Mouse (Mus musculus) MEL (cell line): ENCODE data around the gene Tarsl2. TPM values are rescaled to one million over a fixed set of nuclear protein-coding genes. Genes with fewer than 3 reads are reported as not detected.

Source experiments
- DNase-seq: peaks from one replicate; pipeline ENCODE4 v3.0.0; 2011; ENCODE audit warnings: low read depth, low spot score
- H3K27ac ChIP-seq: 2 replicates; pipeline ENCODE4 v1.5.1; 2012; ENCODE audit warnings: low read depth, mild to moderate bottlenecking, control low read depth, low read length, moderate library complexity; ENCODE audit not compliant: control insufficient read depth
- H3K27me3 ChIP-seq, 2 experiments: fragments of 150-350 bp in 1 of 2; sonication (generic) in 1 of 2; 2 replicates each; pipeline ENCODE4 v1.6.1; 2012; ENCODE audit warnings: low read length in 2 of 2, mild to moderate bottlenecking in 2 of 2, improper control_type of control experiment in 1 of 2, moderate library complexity in 1 of 2; ENCODE audit not compliant: insufficient read depth in 2 of 2, control insufficient read depth in 1 of 2
- H3K36me3 ChIP-seq, 2 experiments: 2 replicates each; pipeline ENCODE4 v1.6.1; 2012 to 2014; ENCODE audit warnings: low read length in 2 of 2, improper control_type of control experiment in 1 of 2, inconsistent platforms in 1 of 2, mild to moderate bottlenecking in 1 of 2; ENCODE audit not compliant: insufficient read depth in 2 of 2, control insufficient read depth in 1 of 2
- H3K4me1 ChIP-seq, 2 experiments: fragments of 150-350 bp in 1 of 2; sonication (generic) in 1 of 2; 2 replicates each; pipeline ENCODE4 v1.6.1; 2012; ENCODE audit warnings: low read length in 2 of 2, improper control_type of control experiment in 1 of 2, mild to moderate bottlenecking in 1 of 2; ENCODE audit not compliant: insufficient read depth in 2 of 2, control insufficient read depth in 1 of 2
- H3K4me3 ChIP-seq, 2 experiments: fragments of 150-350 bp in 1 of 2; sonication (generic) in 1 of 2; 2 replicates each; pipeline ENCODE4 v1.5.1; 2012; ENCODE audit warnings: low read depth in 2 of 2, low read length in 2 of 2, mild to moderate bottlenecking in 2 of 2, moderate library complexity in 2 of 2, control low read depth in 1 of 2, improper control_type of control experiment in 1 of 2; ENCODE audit not compliant: control insufficient read depth in 1 of 2, insufficient read depth in 1 of 2
- H3K79me2 ChIP-seq: 2 replicates; pipeline ENCODE4 v1.6.1; 2012; ENCODE audit warnings: mild to moderate bottlenecking, low read length, moderate library complexity; ENCODE audit not compliant: control insufficient read depth, poor library complexity, insufficient read depth
- H3K9ac ChIP-seq: 2 replicates; pipeline ENCODE4 v1.6.1; 2012; ENCODE audit warnings: low read depth, mild to moderate bottlenecking, control low read depth, low read length, moderate library complexity; ENCODE audit not compliant: control insufficient read depth, poor library complexity, severe bottlenecking
- H3K9me3 ChIP-seq: fragments of 150-350 bp; sonication (generic); replicated peaks from 2 replicates; pipeline ENCODE4 v1.6.1; 2012; ENCODE audit warnings: mild to moderate bottlenecking, low read length, improper control_type of control experiment, moderate library complexity; ENCODE audit not compliant: insufficient read depth
- BHLHE40 ChIP-seq: IDR thresholded peaks from 2 replicates; pipeline ENCODE4 v1.6.1; 2012; ENCODE audit warnings: low read depth, mild to moderate bottlenecking, inconsistent platforms, low read length, improper control_type of control experiment, borderline replicate concordance
- CHD1 ChIP-seq: IDR thresholded peaks from 2 replicates; pipeline ENCODE4 v1.6.1; 2012; ENCODE audit warnings: low read depth, mild to moderate bottlenecking, inconsistent platforms, low read length, improper control_type of control experiment
- CHD2 ChIP-seq: IDR thresholded peaks from 2 replicates; pipeline ENCODE4 v1.6.1; 2011; ENCODE audit warnings: low read length, improper control_type of control experiment
- E2F4 ChIP-seq: IDR thresholded peaks from 2 replicates; pipeline ENCODE4 v1.6.1; 2011; ENCODE audit warnings: low read depth, low read length, improper control_type of control experiment, borderline replicate concordance
- ELF1 ChIP-seq: IDR thresholded peaks from 2 replicates; pipeline ENCODE4 v1.6.1; 2014; ENCODE audit warnings: low read depth, mild to moderate bottlenecking, inconsistent platforms, low read length, improper control_type of control experiment, moderate library complexity
- EP300 ChIP-seq, 2 experiments: IDR thresholded peaks; 2 replicates each; pipeline ENCODE4 v1.6.1; 2011; ENCODE audit warnings: improper control_type of control experiment in 2 of 2, low read length in 2 of 2, low read depth in 1 of 2, mild to moderate bottlenecking in 1 of 2
- ETS1 ChIP-seq: IDR thresholded peaks from 2 replicates; pipeline ENCODE4 v1.6.1; 2012; ENCODE audit warnings: low read depth, mild to moderate bottlenecking, inconsistent platforms, low read length, improper control_type of control experiment, moderate library complexity
- GATA1 ChIP-seq: IDR thresholded peaks from 2 replicates; pipeline ENCODE4 v1.6.1; 2011; ENCODE audit warnings: low read depth, low read length, improper control_type of control experiment
- HCFC1 ChIP-seq: IDR thresholded peaks from 2 replicates; pipeline ENCODE4 v1.6.1; 2012; ENCODE audit warnings: low read depth, mild to moderate bottlenecking, inconsistent platforms, low read length, improper control_type of control experiment, moderate library complexity
- JUND ChIP-seq: IDR thresholded peaks from 2 replicates; pipeline ENCODE4 v1.6.1; 2011; ENCODE audit warnings: low read depth, mild to moderate bottlenecking, improper control_type of control experiment, low read length
- KAT2A ChIP-seq: conservative IDR thresholded peaks from 2 replicates; pipeline ENCODE4 v1.6.1; 2012; ENCODE audit warnings: low read depth, low read length, improper control_type of control experiment, inconsistent platforms
- MAFK ChIP-seq: IDR thresholded peaks from 2 replicates; pipeline ENCODE4 v1.6.1; 2011; ENCODE audit warnings: low read depth, mild to moderate bottlenecking, low read length, improper control_type of control experiment, borderline replicate concordance
- MAX ChIP-seq: IDR thresholded peaks from 2 replicates; pipeline ENCODE4 v1.6.1; 2011; ENCODE audit warnings: low read length, improper control_type of control experiment
- MAZ ChIP-seq: IDR thresholded peaks from 2 replicates; pipeline ENCODE4 v1.6.1; 2012; ENCODE audit warnings: low read depth, mild to moderate bottlenecking, inconsistent platforms, low read length, improper control_type of control experiment
- MXI1 ChIP-seq: IDR thresholded peaks from 2 replicates; pipeline ENCODE4 v1.6.1; 2011; ENCODE audit warnings: mild to moderate bottlenecking, low read depth, low read length, improper control_type of control experiment
- MYB ChIP-seq: IDR thresholded peaks from 2 replicates; pipeline ENCODE4 v1.6.1; 2011; ENCODE audit warnings: mild to moderate bottlenecking, low read depth, low read length, improper control_type of control experiment
- MYC ChIP-seq: IDR thresholded peaks from 2 replicates; pipeline ENCODE4 v1.6.1; 2011; ENCODE audit warnings: low read depth, mild to moderate bottlenecking, low read length, improper control_type of control experiment, moderate library complexity
- NELFE ChIP-seq: IDR thresholded peaks from 2 replicates; pipeline ENCODE4 v1.6.1; 2011; ENCODE audit warnings: low read depth, low read length, improper control_type of control experiment
- NRF1 ChIP-seq: IDR thresholded peaks from 2 replicates; pipeline ENCODE4 v1.6.1; 2014; ENCODE audit warnings: low read depth, mild to moderate bottlenecking, inconsistent platforms, low read length, improper control_type of control experiment, moderate library complexity; ENCODE audit not compliant: poor library complexity, insufficient read depth, severe bottlenecking
- POLR2A ChIP-seq, 2 experiments: IDR thresholded peaks; 2 replicates each; pipeline ENCODE4 v1.6.1; 2011 to 2012; ENCODE audit warnings: low read length in 2 of 2, mild to moderate bottlenecking in 2 of 2, control low read depth in 1 of 2, improper control_type of control experiment in 1 of 2, low read depth in 1 of 2, moderate library complexity in 1 of 2; ENCODE audit not compliant: control insufficient read depth in 1 of 2, insufficient read depth in 1 of 2, poor library complexity in 1 of 2
- POLR2AphosphoS2 ChIP-seq: IDR thresholded peaks from 2 replicates; pipeline ENCODE4 v1.6.1; 2011; ENCODE audit warnings: low read length, improper control_type of control experiment
- POLR2AphosphoS5 ChIP-seq: IDR thresholded peaks from 2 replicates; pipeline ENCODE4 v1.6.1; 2012; ENCODE audit warnings: low read depth, borderline replicate concordance, mild to moderate bottlenecking, inconsistent platforms, low read length, moderate library complexity, mixed read lengths
- RAD21 ChIP-seq: IDR thresholded peaks from 2 replicates; pipeline ENCODE4 v1.6.1; 2011; ENCODE audit warnings: mild to moderate bottlenecking, low read depth, low read length, improper control_type of control experiment
- RCOR1 ChIP-seq: IDR thresholded peaks from 2 replicates; pipeline ENCODE4 v1.6.1; 2012; ENCODE audit warnings: low read depth, mild to moderate bottlenecking, inconsistent platforms, low read length, improper control_type of control experiment
- SIN3A ChIP-seq: IDR thresholded peaks from 2 replicates; pipeline ENCODE4 v1.6.1; 2012; ENCODE audit warnings: low read length, improper control_type of control experiment, inconsistent platforms
- SMC3 ChIP-seq: IDR thresholded peaks from 2 replicates; pipeline ENCODE4 v1.6.1; 2011; ENCODE audit warnings: low read depth, low read length, improper control_type of control experiment
- TAL1 ChIP-seq: IDR thresholded peaks from 2 replicates; pipeline ENCODE4 v1.6.1; 2012; ENCODE audit warnings: mild to moderate bottlenecking, inconsistent platforms, low read length, moderate library complexity, mixed read lengths
- TBP ChIP-seq: IDR thresholded peaks from 2 replicates; pipeline ENCODE4 v1.8.0; 2011; ENCODE audit warnings: low read depth, low read length, improper control_type of control experiment
- TCF12 ChIP-seq: IDR thresholded peaks from 2 replicates; pipeline ENCODE4 v1.6.1; 2014; ENCODE audit warnings: low read depth, mild to moderate bottlenecking, inconsistent platforms, low read length, improper control_type of control experiment, moderate library complexity
- UBTF ChIP-seq: IDR thresholded peaks from 2 replicates; pipeline ENCODE4 v1.6.1; 2012; ENCODE audit warnings: low read depth, mild to moderate bottlenecking, inconsistent platforms, low read length, improper control_type of control experiment, moderate library complexity, borderline replicate concordance; ENCODE audit not compliant: insufficient read depth
- USF1 ChIP-seq: IDR thresholded peaks from 2 replicates; pipeline ENCODE4 v1.6.1; 2014; ENCODE audit warnings: low read depth, mild to moderate bottlenecking, inconsistent platforms, low read length, improper control_type of control experiment, moderate library complexity
- ZC3H11A ChIP-seq: IDR thresholded peaks from 2 replicates; pipeline ENCODE4 v1.6.1; 2012; ENCODE audit warnings: low read depth, mild to moderate bottlenecking, inconsistent platforms, low read length, improper control_type of control experiment
- ZKSCAN1 ChIP-seq: IDR thresholded peaks from 2 replicates; pipeline ENCODE4 v1.6.1; 2012; ENCODE audit warnings: low read depth, mild to moderate bottlenecking, inconsistent platforms, low read length, improper control_type of control experiment, moderate library complexity
- ZMIZ1 ChIP-seq: IDR thresholded peaks from 2 replicates; pipeline ENCODE4 v1.6.1; 2012; ENCODE audit warnings: low read depth, mild to moderate bottlenecking, inconsistent platforms, low read length, improper control_type of control experiment, moderate library complexity
- ZNF384 ChIP-seq: IDR thresholded peaks from 2 replicates; pipeline ENCODE4 v1.6.1; 2012; ENCODE audit warnings: low read depth, mild to moderate bottlenecking, inconsistent platforms, low read length, improper control_type of control experiment
- polyA plus RNA-seq, 2 experiments: library from polyadenylated mRNA; stranded (reverse) in 1 of 2; unstranded in 1 of 2; fragments of >175 nt in 1 of 2; fragments of >200 nt in 1 of 2; gene quantifications; 2 replicates each; pipeline versions ENCODE4 v1.2.1 to v1.2.4; 2012; ENCODE audit warnings: low replicate concordance in 2 of 2, low read depth in 1 of 2; ENCODE audit not compliant: insufficient read length in 2 of 2, insufficient read depth in 1 of 2, missing spikeins in 1 of 2
- total RNA-seq: library from RNA; depleted of rRNA; stranded (reverse); fragments of 300-350 nt; gene quantifications from 2 replicates; pipeline ENCODE4 v1.2.3, GENCODE M21; 2012

Tarsl2 gene
- total and polyA plus RNA-seq, 3 experiments: 18.7 to 26.3 TPM; not detected in 1

DNA sequence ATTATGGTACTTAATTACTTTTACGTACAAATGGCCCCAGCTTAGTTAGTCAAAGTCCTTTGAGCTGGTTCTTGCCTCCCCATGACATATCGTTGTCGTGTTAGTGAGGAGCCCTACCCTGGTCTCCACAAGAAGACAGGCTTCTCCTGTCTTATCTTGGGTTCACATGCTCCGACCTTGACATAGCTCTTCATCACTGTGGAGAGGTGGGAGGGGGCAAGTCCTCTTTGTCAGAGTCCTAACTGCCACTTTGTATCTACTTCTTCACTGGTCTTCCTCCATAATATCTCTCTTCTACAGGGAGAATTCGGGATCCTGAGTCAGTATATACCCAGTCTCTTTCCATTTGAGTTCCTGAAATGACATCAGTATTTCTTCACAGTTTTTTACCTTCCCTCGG is 4.0 kb upstream of the Tarsl2 start:
- no peaks in the 10 kb centered on the region for H3K9me3 ChIP-seq
- H3K79me2 ChIP-seq: peaks cover 4% of the 10 kb centered on the region
- peak overlapping the region; percentile 52 for H3K9ac ChIP-seq
- no peaks in the 10 kb centered on the region for H3K27me3 ChIP-seq
- H3K4me3 ChIP-seq: peak overlapping the region in 1 of 2 experiments; percentile 42; a peak in 2 of 4 replicates
- H3K27ac ChIP-seq: peak overlapping the region; percentile 99
- peaks cover 0 to 26% of the 10 kb centered on the region in 2 experiments; a peak in 2 of 4 replicates for H3K36me3 ChIP-seq
- H3K4me1 ChIP-seq: peaks cover 10 to 31% of the 10 kb centered on the region in 2 experiments
- peak; percentile 87 for DNase-seq
- peak; percentile 72 for TF ChIP-seq TCF12
- no peak for TF ChIP-seq HCFC1
- no peak for TF ChIP-seq RAD21
- TF ChIP-seq ETS1: peak; percentile 80; the same call in 1 of the 2 replicates
- TF ChIP-seq NRF1: no peak
- TF ChIP-seq ZC3H11A: no peak
- TF ChIP-seq BHLHE40: 0 out of 2 replicates have a peak, but pooled peaks have one; percentile 19
- no peak for TF ChIP-seq SMC3
- peak; percentile 81 for TF ChIP-seq TAL1
- TF ChIP-seq UBTF: no peak
- TF ChIP-seq ZKSCAN1: no peak
- no peak for TF ChIP-seq USF1
- peak; percentile 42; the same call in 1 of the 2 replicates for TF ChIP-seq SIN3A
- peak; percentile 93 for TF ChIP-seq MAZ
- TF ChIP-seq MYB: peak; percentile 63
- no peak; the same call in 1 of the 2 replicates for TF ChIP-seq RCOR1
- TF ChIP-seq MAX: no peak
- no peak for TF ChIP-seq E2F4
- TF ChIP-seq GATA1: peak; percentile 79
- no peak for TF ChIP-seq KAT2A
- 0 out of 2 replicates have a peak, but pooled peaks have one; percentile 10 for TF ChIP-seq TBP
- no peak for TF ChIP-seq NELFE
- no peak for TF ChIP-seq ZNF384
- peak in 1 of 2 experiments; percentile 26; a peak in 1 of 4 replicates for TF ChIP-seq POLR2A (IDR thresholded peaks at IDR 0.05; ENCODE audit: control insufficient read depth in 1 of 2, insufficient read depth in 1 of 2, low read depth in 1 of 2, low read length in 2 of 2, poor library complexity in 1 of 2)
- no peak for TF ChIP-seq MAFK
- no peak for TF ChIP-seq JUND
- no peak for TF ChIP-seq CHD1
- no peak for TF ChIP-seq POLR2AphosphoS5
- no peak for TF ChIP-seq ELF1
- no peak for TF ChIP-seq CHD2
- TF ChIP-seq MYC: no peak
- peak; percentile 70 to 91 for TF ChIP-seq EP300 (IDR thresholded peaks at IDR 0.05; ENCODE audit: low read depth in 1 of 2, low read length in 2 of 2)
- TF ChIP-seq ZMIZ1: no peak
- TF ChIP-seq POLR2AphosphoS2: no peak
- TF ChIP-seq MXI1: no peak
